Mouse (Mus musculus) liver, embryonic 14.5 days (tissue): ENCODE measurements at regions not wholly inside any gene's neighbourhood (a gene's known extent, or its start where the extent isn't known, plus 50 kb on each side); places are given as distances from the start of the nearest gene placed in this dataset.
"Not testable (repeated sequence)": the region's sequence is repeated elsewhere in the genome, so short reads cannot be mapped to it uniquely, and the experiment has no call there.

ENCODE experiments used
- ATAC-seq: fragments of 200-750 bp; cut with Nextera tagmentation; 2 replicates; pipeline ENCODE4 v1.8.0; 2017; ENCODE audit warnings: moderate number of reproducible peaks, mild to moderate bottlenecking, moderate library complexity; ENCODE audit not compliant: insufficient read depth
- DNase-seq, 3 experiments: peaks; one replicate each; pipeline ENCODE4 v3.0.0-alpha.2; 2012 to 2013; ENCODE audit warnings: low read depth in 3 of 3, low spot score in 3 of 3
- H3K27ac ChIP-seq: fragments of 300-500 bp; sonication (generic); 2 replicates; pipeline ENCODE4 v1.5.1; 2014; ENCODE audit warnings: moderate library complexity, mild to moderate bottlenecking, control low read depth, inconsistent platforms
- H3K27me3 ChIP-seq: fragments of 300-500 bp; sonication (generic); 2 replicates; pipeline ENCODE4 v1.6.1; 2014; ENCODE audit warnings: mild to moderate bottlenecking, low read length, moderate library complexity; ENCODE audit not compliant: control insufficient read depth, insufficient read depth
- H3K36me3 ChIP-seq: fragments of 300-500 bp; sonication (generic); replicated peaks from 2 replicates; pipeline ENCODE4 v1.6.1; 2014; ENCODE audit warnings: low read depth; ENCODE audit not compliant: control insufficient read depth, insufficient read depth
- H3K4me1 ChIP-seq, 2 experiments: fragments of 200-500 bp in 1 of 2; fragments of 300-500 bp in 1 of 2; sonication (generic) in 1 of 2; replicated peaks; 2 replicates each; pipeline ENCODE4 v1.6.1; 2012 to 2014; ENCODE audit warnings: antibody characterized with exemption in 1 of 2, inconsistent platforms in 1 of 2, low read length in 1 of 2; ENCODE audit not compliant: control insufficient read depth in 2 of 2, insufficient read depth in 2 of 2
- H3K4me2 ChIP-seq: fragments of 300-500 bp; sonication (generic); 2 replicates; pipeline ENCODE4 v1.6.1; 2014; ENCODE audit warnings: low read depth, mild to moderate bottlenecking, control low read depth, moderate library complexity
- H3K4me3 ChIP-seq, 2 experiments: fragments of 200-500 bp in 1 of 2; fragments of 300-500 bp in 1 of 2; sonication (generic) in 1 of 2; 2 replicates each; pipeline ENCODE4 v1.5.1; 2012 to 2014; ENCODE audit warnings: low read depth in 2 of 2, low read length in 2 of 2, mild to moderate bottlenecking in 2 of 2, control low read depth in 1 of 2, inconsistent platforms in 1 of 2, moderate library complexity in 1 of 2; ENCODE audit not compliant: insufficient read depth in 1 of 2
- H3K9ac ChIP-seq: fragments of 300-500 bp; sonication (generic); replicated peaks from 2 replicates; pipeline ENCODE4 v1.6.1; 2014; ENCODE audit warnings: mild to moderate bottlenecking, control low read depth, moderate library complexity
- H3K9me3 ChIP-seq: fragments of 300-500 bp; sonication (generic); 2 replicates; pipeline ENCODE4 v1.6.1; 2016; ENCODE audit warnings: low read length, mixed read lengths; ENCODE audit not compliant: control insufficient read depth
- CTCF ChIP-seq: IDR thresholded peaks from 2 replicates; pipeline ENCODE4 v1.5.1; 2016; ENCODE audit warnings: antibody characterized with exemption, low read depth, control low read depth
- EP300 ChIP-seq: IDR thresholded peaks from 2 replicates; pipeline ENCODE4 v1.6.1; 2016; ENCODE audit warnings: antibody characterized with exemption, low read depth
- WGBS: fragments of 180-500 bp; shearing (Covaris S2); extraction: QIAGEN DNeasy Blood & Tissue Kit; methylation state at CpG from one replicate; pipeline ENCODE4 v1.1.7; 2014; ENCODE audit not compliant: insufficient replicate concordance; 5-methylcytosine and 5-hydroxymethylcytosine counted together

GRCm38 (mm10) chr7:64016874-64017273, 78.2 kb upstream of the Klf13 start:
- H3K4me3 ChIP-seq, result no peak overlapping the region
- H3K36me3 ChIP-seq, result no peaks in the 10 kb centered on the region
- no peaks in the 10 kb centered on the region for H3K9me3 ChIP-seq
- ATAC-seq (no peak), DNase-seq (no peak)
- no peak overlapping the region; the same call in 1 of the 2 replicates for H3K27ac ChIP-seq
- H3K9ac ChIP-seq, result no peak overlapping the region
- H3K4me2 ChIP-seq, result no peak overlapping the region
- WGBS, result 76% methylated on average over 3 of the region's 3 CpGs
- TF ChIP-seq EP300, result no peak
- TF ChIP-seq CTCF, result no peak
- no peaks in the 10 kb centered on the region for H3K27me3 ChIP-seq
- peaks cover 30 to 37% of the 10 kb centered on the region in 2 experiments for H3K4me1 ChIP-seq

DNA sequence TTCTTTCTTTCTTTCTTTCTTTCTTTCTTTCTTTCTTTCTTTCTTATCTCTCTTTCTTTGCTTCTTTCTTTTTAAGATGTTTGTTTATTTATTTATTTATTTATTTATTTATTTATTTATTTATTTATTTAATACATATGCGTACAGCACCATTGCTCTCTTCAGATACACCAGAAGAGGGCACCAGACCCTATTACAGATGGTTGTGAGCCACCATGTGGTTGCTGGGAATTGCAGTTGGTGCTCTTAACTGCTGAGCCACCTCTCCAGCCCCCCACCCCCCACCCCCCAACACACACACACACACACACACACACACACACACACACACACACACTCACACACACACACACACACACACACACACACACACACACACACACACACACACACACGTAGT, 76.4 kb upstream of the Klf13 start:
- TF ChIP-seq CTCF, result peak; percentile 49; the same call in 1 of the 2 replicates

DNA sequence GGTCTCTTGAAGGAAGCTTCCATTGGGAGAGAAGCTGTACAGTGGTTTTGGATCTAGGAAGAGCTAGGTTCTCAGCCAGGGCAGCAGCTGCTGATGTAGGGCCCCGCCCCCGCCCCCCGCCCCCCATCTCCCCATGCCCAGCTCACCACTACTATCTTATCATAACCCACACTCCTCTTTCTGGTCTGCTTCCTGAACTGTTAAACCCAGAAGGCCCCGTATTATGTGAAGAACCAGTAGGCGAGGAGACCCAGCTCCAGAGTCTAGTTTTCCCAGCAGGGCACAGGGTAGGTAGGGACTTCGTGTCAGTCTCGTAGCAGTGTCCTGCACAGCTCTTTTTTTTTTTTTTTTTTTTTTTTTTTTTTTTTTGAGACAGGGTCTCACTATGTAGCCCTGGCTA, 75.5 kb upstream of the Klf13 start:
- Histone ChIP-seq H3K9me3 (no peaks in the 10 kb centered on the region), H3K4me3 (no peak overlapping the region), H3K36me3 (no peaks in the 10 kb centered on the region), H3K27me3 (no peaks in the 10 kb centered on the region), H3K27ac (peak overlapping the region; percentile 69), H3K9ac (peak overlapping the region; percentile 41), H3K4me1 (peaks cover 40% of the 10 kb centered on the region in 2 experiments), H3K4me2 (peak overlapping the region; percentile 47)
- ATAC-seq (peak; percentile 84), DNase-seq (peak in 1 of 3 experiments; percentile 62)
- WGBS, result 2% methylated on average over 7 of the region's 7 CpGs
- no peak for TF ChIP-seq CTCF
- peak; percentile 74 for TF ChIP-seq EP300

More for the DNA sequence above, 76.4 kb upstream of the Klf13 start:
- not testable (repeated sequence) for ATAC-seq, H3K27ac ChIP-seq, H3K9ac ChIP-seq, DNase-seq, H3K4me3 ChIP-seq, H3K4me2 ChIP-seq, H3K36me3 ChIP-seq, H3K27me3 ChIP-seq, H3K9me3 ChIP-seq
- H3K4me1 ChIP-seq, result peaks cover 37 to 40% of the 10 kb centered on the region in 2 experiments
- 87% methylated on average over 2 of the region's 2 CpGs for WGBS

DNA sequence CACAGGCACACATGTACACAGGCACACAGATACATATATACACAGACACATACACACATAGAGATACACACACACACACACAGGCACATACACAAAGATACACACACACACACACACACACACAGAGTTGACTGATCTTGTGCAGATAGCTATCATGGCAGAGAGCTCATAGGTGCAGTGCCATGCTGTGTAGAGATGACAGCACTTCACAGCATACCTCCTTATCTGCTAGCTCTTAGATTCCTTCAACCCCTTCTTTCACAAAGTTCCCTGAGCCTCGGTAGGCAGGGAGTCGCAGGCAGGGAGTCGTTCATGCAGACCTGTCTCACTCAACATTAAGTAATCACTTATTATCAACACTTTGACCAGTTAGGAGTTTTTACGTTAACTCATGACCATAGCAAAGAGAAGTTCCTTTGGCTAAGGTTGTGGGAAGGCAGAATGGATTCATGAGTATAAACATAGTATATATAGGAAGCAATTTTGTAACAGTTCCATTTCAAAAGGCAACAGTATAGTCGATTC, 74.4 kb upstream of the Klf13 start:
- DNase-seq (no peak), ATAC-seq (peak; percentile 44)
- Histone ChIP-seq H3K9me3 (no peaks in the 10 kb centered on the region), H3K4me3 (no peak overlapping the region), H3K27ac (peak overlapping the region; percentile 56), H3K9ac (no peak overlapping the region), H3K27me3 (no peaks in the 10 kb centered on the region), H3K36me3 (no peaks in the 10 kb centered on the region), H3K4me2 (no peak overlapping the region), H3K4me1 (peaks cover 40% of the 10 kb centered on the region in 2 experiments)
- TF ChIP-seq EP300 (no peak), CTCF (no peak)
- 23% methylated on average over 5 of the region's 5 CpGs for WGBS

DNA sequence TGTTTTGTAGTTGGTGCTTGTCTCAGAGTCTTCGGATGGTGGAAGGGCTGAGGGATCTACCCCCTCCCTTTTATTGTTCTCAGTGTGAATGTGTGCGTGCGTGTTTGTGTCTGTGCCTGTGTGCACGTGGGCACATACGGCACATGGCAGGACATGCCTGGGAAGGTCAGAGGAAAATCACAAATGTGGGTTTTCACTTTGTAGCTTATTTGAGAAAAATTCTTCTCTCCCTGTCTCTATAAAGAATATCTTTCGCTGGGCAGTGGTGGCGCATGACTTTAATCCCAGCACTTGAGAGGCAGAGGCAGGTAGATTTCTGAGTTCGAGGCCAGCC, 73.5 kb upstream of the Klf13 start:
- 40% methylated on average over 8 of the region's 8 CpGs for WGBS
- peak overlapping the region; percentile 20 for H3K4me2 ChIP-seq
- TF ChIP-seq CTCF, result no peak
- no peak for TF ChIP-seq EP300

More for the DNA sequence above, 73.5 kb upstream of the Klf13 start:
- no peaks in the 10 kb centered on the region for H3K9me3 ChIP-seq
- H3K4me1 ChIP-seq, result peaks cover 40% of the 10 kb centered on the region in 2 experiments
- peak overlapping the region; percentile 33; the same call in 1 of the 2 replicates for H3K27ac ChIP-seq
- ATAC-seq (no peak), DNase-seq (no peak)
- H3K27me3 ChIP-seq, result no peaks in the 10 kb centered on the region
- H3K36me3 ChIP-seq, result no peaks in the 10 kb centered on the region
- no peak overlapping the region for H3K9ac ChIP-seq
- H3K4me3 ChIP-seq, result no peak overlapping the region
